Mouse (Mus musculus): ENCODE data around the gene Slc38a9.

DNA sequence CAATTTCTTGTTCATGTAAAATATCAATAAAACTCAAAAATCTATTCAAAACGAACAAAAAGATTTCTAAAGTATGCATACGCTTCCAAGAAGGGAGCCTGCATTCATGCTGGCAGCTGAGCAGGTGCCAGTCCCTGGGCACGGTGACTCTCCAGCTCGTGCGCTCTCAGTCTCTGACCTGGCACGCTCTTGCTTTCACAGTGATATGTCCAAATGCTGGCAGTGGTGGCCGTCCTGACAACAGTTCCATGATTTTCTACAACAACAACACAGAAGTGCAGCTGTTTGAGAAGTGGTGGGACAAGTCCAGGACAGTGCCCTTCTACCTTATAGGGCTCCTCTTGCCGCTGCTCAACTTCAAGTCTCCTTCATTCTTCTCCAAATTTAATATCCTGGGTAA is 40.7 kb downstream of the Slc38a9 start:
- TF ChIP-seq POLR2A (IDR thresholded peaks at IDR 0.05; ENCODE audit: low read depth, low read length) (no peak), CTCF (conservative IDR thresholded peaks at IDR 0.05; ENCODE audit: insufficient read depth, insufficient read length, low read depth, low read length) (no peak)

Measured in kidney, adult 2 months (tissue).